ENCODE assay signal across 9 mouse cellular contexts in genomic region chr11:88047871-88048531, GRCm38 (mm10). TPM values are rescaled to one million over a fixed set of nuclear protein-coding genes. Genes with fewer than 3 reads are reported as not detected.
DNase-seq lines count a peak whose midpoint lies in the region; ATAC-seq and TF ChIP-seq lines count a peak whose summit lies in the region.
"Had no signal": no experiment of that assay in that cellular context is flagged by ENCODE, and none has a peak within 500 bp of the region (broad histone marks: within the 10 kb centered on the region; RNA-seq: fewer than 3 reads in every experiment).

No protein-coding gene starts in this region.

- WGBS in heart, adult 2 months = under 1% methylated on average over 69 of the region's 76 CpGs
- WGBS in limb, embryonic 14.5 days = 2% methylated on average over 49 of the region's 76 CpGs
- under 1% methylated on average over 52 of the region's 76 CpGs for WGBS in midbrain, embryonic 14.5 days
- WGBS in spleen, adult 2 months = under 1% methylated on average over 76 of the region's 76 CpGs

- H3K9me3 ChIP-seq in limb, embryonic 14.5 days (ENCODE audit: control insufficient read depth, low read length) = no peaks in the 10 kb centered on the region
- H3K9me3 ChIP-seq in midbrain, embryonic 14.5 days (ENCODE audit: control insufficient read depth, low read length) = no peaks in the 10 kb centered on the region

- peaks cover 6% of the 10 kb centered on the region for H3K4me1 ChIP-seq in heart, adult 2 months (ENCODE audit: control insufficient read depth, insufficient read depth, low read length)
- peaks cover 23% of the 10 kb centered on the region for H3K4me1 ChIP-seq in limb, embryonic 14.5 days (ENCODE audit: control insufficient read depth, insufficient read depth, low read length)
- peaks cover 42% of the 10 kb centered on the region for H3K4me1 ChIP-seq in midbrain, embryonic 14.5 days (ENCODE audit: control insufficient read depth, insufficient read depth, low read length)
- H3K4me1 ChIP-seq in spleen, adult 2 months (ENCODE audit: control insufficient read depth, insufficient read depth, insufficient read length) = peaks cover 6% of the 10 kb centered on the region; the same call in 1 of the 2 replicates

- no peak for TF ChIP-seq CTCF in heart, adult 2 months (IDR thresholded peaks at IDR 0.05)
- no peak for TF ChIP-seq CTCF in spleen, adult 2 months (IDR thresholded peaks at IDR 0.05; ENCODE audit: extremely low read depth, insufficient read depth, insufficient read length, insufficient replicate concordance)

- peak overlapping the region; percentile 99 for H3K9ac ChIP-seq in heart, adult 2 months (ENCODE audit: low read depth, low read length)
- peak overlapping the region; percentile 100 for H3K9ac ChIP-seq in limb, embryonic 14.5 days (ENCODE audit: low read depth, low read length, severe bottlenecking)
- peak overlapping the region; percentile 96 for H3K9ac ChIP-seq in midbrain, embryonic 14.5 days (replicated peaks; ENCODE audit: low read length)

- peaks cover 3% of the 10 kb centered on the region for H3K79me2 ChIP-seq in heart, adult 2 months (replicated peaks; ENCODE audit: control insufficient read depth, insufficient read depth, low read length)

- H3K27ac ChIP-seq in heart, adult 2 months = peak overlapping the region; percentile 99
- peak overlapping the region; percentile 99 for H3K27ac ChIP-seq in limb, embryonic 14.5 days (replicated peaks; ENCODE audit: low read depth, low read length)
- H3K27ac ChIP-seq in midbrain, embryonic 14.5 days (replicated peaks; ENCODE audit: low read depth, low read length) = peak overlapping the region; percentile 99
- H3K27ac ChIP-seq in spleen, adult 2 months (ENCODE audit: insufficient read depth, low read length) = peak overlapping the region; percentile 99

- no peaks in the 10 kb centered on the region for H3K27me3 ChIP-seq in heart, adult 2 months (ENCODE audit: control insufficient read depth, insufficient read depth, low read length)
- no peaks in the 10 kb centered on the region for H3K27me3 ChIP-seq in limb, embryonic 14.5 days (ENCODE audit: control insufficient read depth, insufficient read depth, low read length)
- no peaks in the 10 kb centered on the region for H3K27me3 ChIP-seq in midbrain, embryonic 14.5 days (ENCODE audit: control insufficient read depth, insufficient read depth, low read length)
- no peaks in the 10 kb centered on the region for H3K27me3 ChIP-seq in spleen, adult 2 months (ENCODE audit: control insufficient read depth, insufficient read depth, low read length)
- H3K27me3 ChIP-seq: Patski had no signal

- H3K4me3 ChIP-seq in heart, adult 2 months = peak overlapping the region; percentile 98
- peak overlapping the region; percentile 91 for H3K4me3 ChIP-seq in limb, embryonic 14.5 days (replicated peaks; ENCODE audit: low read length)
- peak overlapping the region; percentile 98 for H3K4me3 ChIP-seq in midbrain, embryonic 14.5 days (replicated peaks; ENCODE audit: low read depth, low read length)
- peak overlapping the region; percentile 98 for H3K4me3 ChIP-seq in spleen, adult 2 months (ENCODE audit: extremely low read depth, insufficient read depth, insufficient read length)

- peak overlapping the region; percentile 58 for H3K4me2 ChIP-seq in limb, embryonic 14.5 days (replicated peaks; ENCODE audit: low read depth, low read length, severe bottlenecking)
- peak overlapping the region; percentile 74 for H3K4me2 ChIP-seq in midbrain, embryonic 14.5 days (ENCODE audit: low read length)

- intact Hi-C loops in heart, adult 2 months (cut with DNase I) = loop anchor here (1.0 to 5.0 kb wide), 3 partner anchors 62 to 774 kb away; no protein-coding TSS in a partner anchor

- no peak for TF ChIP-seq EP300 in heart, adult 2 months (IDR thresholded peaks at IDR 0.05; ENCODE audit: insufficient read depth, low read depth, low read length)

- peak; percentile 70 for DNase-seq in ovary, adult 18-20 months (ENCODE audit: low spot score)
- DNase-seq in ovary, postnatal 14 days (ENCODE audit: low spot score) = no peak
- peak; percentile 52 for DNase-seq in embryo, embryonic 11.5 days (ENCODE audit: low read depth, low spot score)
- peak; percentile 78 to 81 for DNase-seq in heart, adult 2 months
- DNase-seq in kidney, adult 8-10 months = peak; percentile 52 to 63
- no peak for DNase-seq in limb, embryonic 14.5 days (ENCODE audit: low spot score)
- peak; percentile 85 for DNase-seq in midbrain, embryonic 14.5 days
- peak in 1 of 2 experiments; percentile 68 for DNase-seq in spleen, adult 2 months (ENCODE audit: low read depth in 1 of 2, low spot score in 2 of 2)

- ATAC-seq in limb, embryonic 14.5 days (ENCODE audit: low FRiP score, low read depth) = peak; percentile 47
- peak; percentile 78 for ATAC-seq in midbrain, embryonic 14.5 days (ENCODE audit: low FRiP score, low TSS enrichment)

- TF ChIP-seq POLR2A in heart, adult 2 months (IDR thresholded peaks at IDR 0.05; ENCODE audit: insufficient read depth, low read depth, low read length) = no peak
- no peak for TF ChIP-seq POLR2A in limb, embryonic 14.5 days (IDR thresholded peaks at IDR 0.05; ENCODE audit: borderline replicate concordance, extremely low read depth, insufficient read depth, insufficient read length)
- TF ChIP-seq POLR2A in spleen, adult 2 months (IDR thresholded peaks at IDR 0.05; ENCODE audit: low read depth, low read length) = no peak

- H3K36me3 ChIP-seq in heart, adult 2 months (ENCODE audit: control insufficient read depth, insufficient read depth, low read length) = peaks cover 31% of the 10 kb centered on the region
- peaks cover 35% of the 10 kb centered on the region for H3K36me3 ChIP-seq in limb, embryonic 14.5 days (ENCODE audit: control insufficient read depth, insufficient read depth, low read length)
- H3K36me3 ChIP-seq in midbrain, embryonic 14.5 days (ENCODE audit: control insufficient read depth, insufficient read depth, low read length) = peaks cover 36% of the 10 kb centered on the region
- peaks cover 12% of the 10 kb centered on the region for H3K36me3 ChIP-seq in spleen, adult 2 months (ENCODE audit: control insufficient read depth, insufficient read depth, low read length)

RNA-seq across cellular contexts. Expression of gene Srsf1, which starts 0.8 kb away (rescaled TPM):
- total RNA-seq in heart, adult 2 months (2021) = 10 to 100 TPM; 99.5 to 99.7 TPM
- polyA plus RNA-seq in heart, adult 2 months (2012; rRNA removed) = 39.3 and 86.5 TPM in 2 replicates
- polyA plus RNA-seq in limb, embryonic 14.5 days (2012; rRNA removed) = 524 and 556 TPM in 2 replicates
- polyA plus RNA-seq in limb, embryonic 14.5 days (2014; fragmentation: Nextera tagmentation; extraction: Ambion mirVana) = 338 and 354 TPM in 2 replicates
- polyA plus RNA-seq in midbrain, embryonic 14.5 days (2014; fragmentation: Nextera tagmentation; extraction: Ambion mirVana) = 225 and 342 TPM in 2 replicates
- 106 and 133 TPM in 2 replicates for polyA plus RNA-seq in spleen, adult 2 months (2012; rRNA removed)

RNA-seq across cellular contexts. Expression of gene Vezf1, which starts 20.1 kb away (rescaled TPM):
- 10 to 100 TPM; 37.9 to 49.8 TPM for total RNA-seq in heart, adult 2 months (2021)
- 22.6 and 34.5 TPM in 2 replicates for polyA plus RNA-seq in heart, adult 2 months (2012; rRNA removed)
- polyA plus RNA-seq in limb, embryonic 14.5 days (2012; rRNA removed) = 35.3 and 38.9 TPM in 2 replicates
- 42.7 and 44.1 TPM in 2 replicates for polyA plus RNA-seq in limb, embryonic 14.5 days (2014; fragmentation: Nextera tagmentation; extraction: Ambion mirVana)
- polyA plus RNA-seq in midbrain, embryonic 14.5 days (2014; fragmentation: Nextera tagmentation; extraction: Ambion mirVana) = 58.9 and 69.9 TPM in 2 replicates
- polyA plus RNA-seq in spleen, adult 2 months (2012; rRNA removed) = 14.2 and 15.5 TPM in 2 replicates

RNA-seq across cellular contexts. Expression of gene Cuedc1, which starts 49.9 kb away (rescaled TPM):
- total RNA-seq in heart, adult 2 months (2021) = 10 to 100 TPM; 49.8 to 55.0 TPM
- polyA plus RNA-seq in heart, adult 2 months (2012; rRNA removed) = 36.2 and 38.7 TPM in 2 replicates
- polyA plus RNA-seq in limb, embryonic 14.5 days (2012; rRNA removed) = 40.6 and 44.5 TPM in 2 replicates
- 20.9 and 25.5 TPM in 2 replicates for polyA plus RNA-seq in limb, embryonic 14.5 days (2014; fragmentation: Nextera tagmentation; extraction: Ambion mirVana)
- polyA plus RNA-seq in midbrain, embryonic 14.5 days (2014; fragmentation: Nextera tagmentation; extraction: Ambion mirVana) = 29.6 and 31.1 TPM in 2 replicates
- 10.7 and 12.1 TPM in 2 replicates for polyA plus RNA-seq in spleen, adult 2 months (2012; rRNA removed)

Comparison
In these comparisons a context has a peak if more than half of its experiments do, and no peak if none do; other contexts are left out.
1. DNase-seq: peak in ovary, adult 18-20 months (single experiment), embryo, embryonic 11.5 days (single experiment), heart, adult 2 months (2 of 2), kidney, adult 8-10 months (2 of 2) and midbrain, embryonic 14.5 days (single experiment); none in ovary, postnatal 14 days (single experiment) and limb, embryonic 14.5 days (single experiment).
2. Peak in every context shown above with its lines, with median percentiles within 50 percentile points of each other: H3K27ac ChIP-seq, H3K4me3 ChIP-seq and H3K9ac ChIP-seq.